Mouse (Mus musculus) small intestine, adult 2 months (tissue): ENCODE data around the gene Galnt9. TPM values are rescaled to one million over a fixed set of nuclear protein-coding genes. Genes with fewer than 3 reads are reported as not detected.

ENCODE experiments used
- H3K27ac ChIP-seq: fragments of 200-500 bp; 2 replicates; pipeline ENCODE4 v1.5.1; 2012; ENCODE audit warnings: low read depth, low read length, control low read depth, inconsistent platforms; ENCODE audit not compliant: insufficient read depth
- H3K27me3 ChIP-seq: fragments of 200-500 bp; 2 replicates; pipeline ENCODE4 v1.6.1; 2012; ENCODE audit warnings: mild to moderate bottlenecking, moderate library complexity, low read length, inconsistent platforms; ENCODE audit not compliant: control insufficient read depth, insufficient read depth
- H3K36me3 ChIP-seq: fragments of 200-500 bp; 2 replicates; pipeline ENCODE4 v1.6.1; 2012; ENCODE audit warnings: mild to moderate bottlenecking, low read length, control low read depth, inconsistent platforms; ENCODE audit not compliant: control insufficient read depth, insufficient read depth
- H3K4me1 ChIP-seq: fragments of 200-500 bp; 2 replicates; pipeline ENCODE4 v1.6.1; 2012; ENCODE audit warnings: low read length, inconsistent platforms, mixed read lengths; ENCODE audit not compliant: control insufficient read depth, insufficient read depth, insufficient read length
- H3K4me3 ChIP-seq: fragments of 200-500 bp; 2 replicates; pipeline ENCODE4 v1.5.1; 2012; ENCODE audit warnings: low read depth, mild to moderate bottlenecking, control low read depth, inconsistent platforms, low read length, moderate library complexity
- CTCF ChIP-seq: fragments of 200-500 bp; IDR thresholded peaks from 2 replicates; pipeline ENCODE4 v1.5.1; 2012; ENCODE audit warnings: low read depth, mild to moderate bottlenecking, control low read depth, inconsistent platforms, low read length, moderate library complexity, mixed read lengths; ENCODE audit not compliant: insufficient replicate concordance, insufficient read length; ENCODE audit errors: extremely low read depth
- POLR2A ChIP-seq: fragments of 200-500 bp; IDR thresholded peaks from 2 replicates; pipeline ENCODE4 v1.6.1; 2012; ENCODE audit warnings: low read depth, mild to moderate bottlenecking, control low read depth, inconsistent platforms, low read length, moderate library complexity
- WGBS: fragments of 180-500 bp; shearing (Covaris S2); methylation state at CpG from one replicate; pipeline ENCODE4 v1.1.7; 2018; 5-methylcytosine and 5-hydroxymethylcytosine counted together
- polyA plus RNA-seq: library from polyadenylated mRNA; depleted of rRNA; stranded (reverse); fragments of >200 nt; gene quantifications from 2 replicates; pipeline ENCODE4 v1.2.3, GENCODE M21; 2012

The Galnt9 gene
- polyA plus RNA-seq, 1 experiment, result 0.18 TPM

GRCm38 (mm10) chr5:110505611-110506294 is 38.4 kb upstream of the Galnt9 start:
- H3K4me1 ChIP-seq, result no peaks in the 10 kb centered on the region

GRCm38 (mm10) chr5:110506295-110506616 is 37.9 kb upstream of the Galnt9 start:
- Histone ChIP-seq H3K36me3 (no peaks in the 10 kb centered on the region), H3K4me1 (no peaks in the 10 kb centered on the region), H3K27ac (no peak overlapping the region), H3K27me3 (no peaks in the 10 kb centered on the region), H3K4me3 (no peak overlapping the region)
- TF ChIP-seq POLR2A, result no peak
- no peak for TF ChIP-seq CTCF
- 46% methylated on average over 8 of the region's 8 CpGs for WGBS

More at GRCm38 (mm10) chr5:110505611-110506294, 38.4 kb upstream of the Galnt9 start:
- Histone ChIP-seq H3K27me3 (no peaks in the 10 kb centered on the region), H3K4me3 (no peak overlapping the region), H3K27ac (no peak overlapping the region), H3K36me3 (no peaks in the 10 kb centered on the region)
- WGBS, result 59% methylated on average over 10 of the region's 10 CpGs
- TF ChIP-seq CTCF (no peak), POLR2A (no peak)

- no peaks in the 10 kb centered on the region for H3K4me1 ChIP-seq
- no peak overlapping the region for H3K27ac ChIP-seq
- 73% methylated on average over 3 of the region's 3 CpGs for WGBS
- TF ChIP-seq POLR2A (no peak), CTCF (no peak)
- H3K36me3 ChIP-seq, result no peaks in the 10 kb centered on the region
- H3K27me3 ChIP-seq, result no peaks in the 10 kb centered on the region
- H3K4me3 ChIP-seq, result no peak overlapping the region
These were observed 37.3 kb upstream of the Galnt9 start for GRCm38 (mm10) chr5:110506856-110507255.

GRCm38 (mm10) chr5:110507943-110508342 is 36.2 kb upstream of the Galnt9 start:
- Histone ChIP-seq H3K27me3 (no peaks in the 10 kb centered on the region), H3K4me3 (no peak overlapping the region), H3K36me3 (no peaks in the 10 kb centered on the region), H3K4me1 (no peaks in the 10 kb centered on the region), H3K27ac (no peak overlapping the region)
- WGBS, result 93% methylated on average over 3 of the region's 3 CpGs
- TF ChIP-seq POLR2A, result no peak
- no peak for TF ChIP-seq CTCF

- no peaks in the 10 kb centered on the region for H3K4me1 ChIP-seq
- no peak overlapping the region for H3K27ac ChIP-seq
- H3K27me3 ChIP-seq, result no peaks in the 10 kb centered on the region
- H3K36me3 ChIP-seq, result no peaks in the 10 kb centered on the region
- H3K4me3 ChIP-seq, result no peak overlapping the region
- WGBS, result 75% methylated on average over 6 of the region's 6 CpGs
- TF ChIP-seq CTCF (no peak), POLR2A (no peak)
These were observed 33.8 kb upstream of the Galnt9 start for GRCm38 (mm10) chr5:110510357-110510756.

GRCm38 (mm10) chr5:110513791-110514190 is 30.4 kb upstream of the Galnt9 start:
- no peak overlapping the region for H3K4me3 ChIP-seq
- H3K4me1 ChIP-seq, result no peaks in the 10 kb centered on the region
- no peaks in the 10 kb centered on the region for H3K36me3 ChIP-seq
- H3K27ac ChIP-seq, result no peak overlapping the region
- 74% methylated on average over 4 of the region's 4 CpGs for WGBS
- no peak for TF ChIP-seq CTCF
- no peak for TF ChIP-seq POLR2A
- no peaks in the 10 kb centered on the region for H3K27me3 ChIP-seq

GRCm38 (mm10) chr5:110514694-110515093 is 29.5 kb upstream of the Galnt9 start:
- no peaks in the 10 kb centered on the region for H3K36me3 ChIP-seq
- H3K4me1 ChIP-seq, result no peaks in the 10 kb centered on the region
- 73% methylated on average over 3 of the region's 3 CpGs for WGBS
- H3K4me3 ChIP-seq, result no peak overlapping the region
- H3K27me3 ChIP-seq, result no peaks in the 10 kb centered on the region
- H3K27ac ChIP-seq, result no peak overlapping the region
- no peak for TF ChIP-seq CTCF
- no peak for TF ChIP-seq POLR2A
